8 mouse cellular contexts compared by ENCODE assay signal in genomic region chr11:29514682-29515412, GRCm38 (mm10). TPM values are rescaled to one million over a fixed set of nuclear protein-coding genes. Genes with fewer than 3 reads are reported as not detected.
DNase-seq lines count a peak whose midpoint lies in the region; ATAC-seq and TF ChIP-seq lines count a peak whose summit lies in the region.

Prorsd1 (minus strand) TSS chr11:29515033.

- no peak for DNase-seq in Patski (ENCODE audit: low read depth, low spot score)
- DNase-seq in cerebellum, postnatal 10 days = peak; percentile 93 to 95
- peak; percentile 72 to 74 for DNase-seq in frontal cortex, postnatal 10 days (ENCODE audit: low spot score in 2 of 2)
- peak; percentile 67 to 72 for DNase-seq in layer of hippocampus, postnatal 36 days
- peak; percentile 96 for DNase-seq in lung, postnatal 36 days
- DNase-seq in retina, postnatal 1 day = peak; percentile 94
- DNase-seq in urinary bladder, adult 18-20 months (ENCODE audit: low spot score in 2 of 2) = peak; percentile 80 to 86

- H3K9me3 ChIP-seq in hindbrain, embryonic 12.5 days (replicated peaks) = no peaks in the 10 kb centered on the region

- CTCF ChIA-PET in Patski (lab: Charles Lee) = no interaction called here

- H3K4me1 ChIP-seq in hindbrain, embryonic 12.5 days = peaks cover 3% of the 10 kb centered on the region; the same call in 1 of the 2 replicates

- peak within 1 kb of the TSS; percentile 64 for H3K9ac ChIP-seq in hindbrain, embryonic 12.5 days

- in situ Hi-C loops in Patski (cut with MboI; ENCODE audit: low pct_unique_long_range_greater_than_20kb) = no loop called here

- 3% methylated on average over 40 of the region's 40 CpGs for WGBS in hindbrain, embryonic 12.5 days

- H3K36me3 ChIP-seq in hindbrain, embryonic 12.5 days = peaks cover 10% of the 10 kb centered on the region

- H3K27ac ChIP-seq in hindbrain, embryonic 12.5 days = peak within 1 kb of the TSS; percentile 76

- peak within 1 kb of the TSS; percentile 68 for H3K4me2 ChIP-seq in hindbrain, embryonic 12.5 days (replicated peaks)

- TF ChIP-seq CTCF in Patski (IDR thresholded peaks at IDR 0.05) = no peak

- ATAC-seq in Patski = peak; percentile 99
- ATAC-seq in hindbrain, embryonic 12.5 days (ENCODE audit: low FRiP score) = peak; percentile 98

- H3K27me3 ChIP-seq in Patski = peaks cover 12% of the 10 kb centered on the region
- no peaks in the 10 kb centered on the region for H3K27me3 ChIP-seq in hindbrain, embryonic 12.5 days

- peak within 1 kb of the TSS; percentile 56 for H3K4me3 ChIP-seq in hindbrain, embryonic 12.5 days

- POLR2A ChIA-PET in Patski (lab: Charles Lee) = no interaction called here

RNA-seq across cellular contexts. Expression of gene Prorsd1, which starts in this region (rescaled TPM):
- polyA plus RNA-seq in Patski (2021) = 10.9 TPM
- 19.0 and 19.6 TPM in 2 replicates for polyA plus RNA-seq in hindbrain, embryonic 12.5 days (2016; fragmentation: Nextera tagmentation; extraction: Ambion mirVana)
- total RNA-seq in layer of hippocampus, postnatal 36 days (2021) = 1 to 10 TPM; 3.7 to 5.1 TPM
